Mouse (Mus musculus) thymus, adult 2 months (tissue): Measurements from ENCODE around the gene St14.

Experiments used
- CTCF ChIP-seq: fragments of 200-500 bp; IDR thresholded peaks from 2 replicates; pipeline ENCODE4 v1.5.1; 2012; ENCODE audit warnings: mild to moderate bottlenecking, control low read depth, low read length, moderate library complexity, borderline replicate concordance; ENCODE audit not compliant: control insufficient read depth, poor library complexity, insufficient read depth; ENCODE audit errors: extremely low read depth
- POLR2A ChIP-seq: fragments of 200-500 bp; IDR thresholded peaks from 2 replicates; pipeline ENCODE4 v1.6.1; 2012; ENCODE audit warnings: mild to moderate bottlenecking, low read length, control low read depth, moderate library complexity; ENCODE audit not compliant: control insufficient read depth, poor library complexity, insufficient read depth; ENCODE audit errors: extremely low read depth

- TF ChIP-seq CTCF (no peak), POLR2A (no peak)
Observed at GRCm38 (mm10) chr9:31145272-31145925, 13.7 kb upstream of the St14 start.
